Mouse (Mus musculus) stomach, postnatal 0 days (tissue): Measurements from ENCODE around the gene Ffar2. TPM values are rescaled to one million over a fixed set of nuclear protein-coding genes. Genes with fewer than 3 reads are reported as not detected.
"Not testable (repeated sequence)": the region's sequence is repeated elsewhere in the genome, so short reads cannot be mapped to it uniquely, and the experiment has no call there.

ENCODE experiments used
- ATAC-seq: fragments of 200-750 bp; cut with Nextera tagmentation; 2 replicates; pipeline ENCODE4 v1.8.0; 2017; ENCODE audit not compliant: low FRiP score, low TSS enrichment
- DNase-seq: peaks from one replicate; pipeline ENCODE4 v3.0.0-alpha.2; 2016; ENCODE audit warnings: low spot score
- H3K27ac ChIP-seq: fragments of 300-500 bp; sonication (generic); replicated peaks from 2 replicates; pipeline ENCODE4 v1.5.1; 2014; ENCODE audit warnings: mild to moderate bottlenecking, control low read depth
- H3K27me3 ChIP-seq: fragments of 300-500 bp; sonication (generic); 2 replicates; pipeline ENCODE4 v1.6.1; 2014; ENCODE audit warnings: low read length; ENCODE audit not compliant: control insufficient read depth, insufficient read depth
- H3K36me3 ChIP-seq: fragments of 300-500 bp; sonication (generic); 2 replicates; pipeline ENCODE4 v1.6.1; 2014; ENCODE audit warnings: low read length, mixed read lengths; ENCODE audit not compliant: control insufficient read depth, insufficient read depth
- H3K4me1 ChIP-seq: fragments of 300-500 bp; sonication (generic); replicated peaks from 2 replicates; pipeline ENCODE4 v1.6.1; 2014; ENCODE audit warnings: antibody characterized with exemption; ENCODE audit not compliant: control insufficient read depth, insufficient read depth
- H3K4me2 ChIP-seq: fragments of 300-500 bp; sonication (generic); replicated peaks from 2 replicates; pipeline ENCODE4 v1.6.1; 2014; ENCODE audit warnings: low read depth, mild to moderate bottlenecking, control low read depth, moderate library complexity
- H3K4me3 ChIP-seq: fragments of 300-500 bp; sonication (generic); 2 replicates; pipeline ENCODE4 v1.5.1; 2014; ENCODE audit warnings: low read depth, low read length, control low read depth
- H3K9ac ChIP-seq: fragments of 300-500 bp; sonication (generic); 2 replicates; pipeline ENCODE4 v1.6.1; 2014; ENCODE audit warnings: mild to moderate bottlenecking, low read length, control low read depth, mixed read lengths
- H3K9me3 ChIP-seq: fragments of 300-500 bp; sonication (generic); 2 replicates; pipeline ENCODE4 v1.6.1; 2016; ENCODE audit warnings: low read length; ENCODE audit not compliant: control insufficient read depth
- CTCF ChIP-seq: IDR thresholded peaks from 2 replicates; pipeline ENCODE4 v1.5.1; 2016; ENCODE audit warnings: antibody characterized with exemption, low read depth, mild to moderate bottlenecking, moderate library complexity
- EP300 ChIP-seq: optimal IDR thresholded peaks from 2 replicates; pipeline ENCODE3; 2016; ENCODE audit warnings: antibody characterized with exemption
- WGBS: fragments of 180-500 bp; shearing (Covaris S2); extraction: QIAGEN DNeasy Blood & Tissue Kit; methylation state at CpG from one replicate; pipeline ENCODE4 v1.1.7; 2014; 5-methylcytosine and 5-hydroxymethylcytosine counted together
- polyA plus RNA-seq: library from polyadenylated mRNA; unstranded; fragments of >200 nt; fragmentation: Nextera tagmentation; extraction: Ambion mirVana; gene quantifications from 2 replicates; pipeline ENCODE4 v1.2.1, GENCODE M21; 2015

Gene Ffar2
- polyA plus RNA-seq, 1 experiment from 2014 or later = 1.7 TPM

- no peaks in the 10 kb centered on the region for H3K36me3 ChIP-seq
- TF ChIP-seq EP300 (no peak), CTCF (no peak)
- no peaks in the 10 kb centered on the region for H3K27me3 ChIP-seq
- no peak for DNase-seq
- no peaks in the 10 kb centered on the region for H3K9me3 ChIP-seq
- H3K27ac ChIP-seq = no peak overlapping the region
- WGBS = 74% methylated on average over 16 of the region's 17 CpGs
- H3K9ac ChIP-seq = no peak overlapping the region
- no peak overlapping the region for H3K4me3 ChIP-seq
- H3K4me2 ChIP-seq = no peak overlapping the region
- ATAC-seq = no peak
- no peaks in the 10 kb centered on the region for H3K4me1 ChIP-seq
Observed at GRCm38 (mm10) chr7:30832261-30832660, 8.7 kb upstream of the Ffar2 start.

GRCm38 (mm10) chr7:30829428-30829827 is 5.9 kb upstream of the Ffar2 start:
- H3K4me2 ChIP-seq = no peak overlapping the region
- no peaks in the 10 kb centered on the region for H3K27me3 ChIP-seq
- H3K4me3 ChIP-seq = no peak overlapping the region
- ATAC-seq (no peak), DNase-seq (no peak)
- H3K27ac ChIP-seq = no peak overlapping the region
- no peaks in the 10 kb centered on the region for H3K9me3 ChIP-seq
- no peaks in the 10 kb centered on the region for H3K4me1 ChIP-seq
- no peak overlapping the region for H3K9ac ChIP-seq
- no peaks in the 10 kb centered on the region for H3K36me3 ChIP-seq
- TF ChIP-seq CTCF = no peak
- TF ChIP-seq EP300 = no peak
- 68% methylated on average over 3 of the region's 3 CpGs for WGBS

GRCm38 (mm10) chr7:30828871-30829270 is 5.3 kb upstream of the Ffar2 start:
- not testable (repeated sequence) for H3K27ac ChIP-seq, H3K4me1 ChIP-seq, H3K27me3 ChIP-seq, H3K9me3 ChIP-seq, H3K4me2 ChIP-seq, H3K9ac ChIP-seq, ATAC-seq, H3K4me3 ChIP-seq, DNase-seq, H3K36me3 ChIP-seq

GRCm38 (mm10) chr7:30826660-30827059 is 3.1 kb upstream of the Ffar2 start:
- 87% methylated on average over 10 of the region's 10 CpGs for WGBS
- H3K4me1 ChIP-seq = no peaks in the 10 kb centered on the region
- no peaks in the 10 kb centered on the region for H3K9me3 ChIP-seq
- DNase-seq = no peak
- ATAC-seq = no peak
- TF ChIP-seq EP300 = no peak
- TF ChIP-seq CTCF = no peak
- H3K27me3 ChIP-seq = no peaks in the 10 kb centered on the region
- no peaks in the 10 kb centered on the region for H3K36me3 ChIP-seq
- H3K27ac ChIP-seq = no peak overlapping the region
- no peak overlapping the region for H3K4me2 ChIP-seq
- no peak overlapping the region for H3K9ac ChIP-seq
- no peak overlapping the region for H3K4me3 ChIP-seq

GRCm38 (mm10) chr7:30824306-30824705 is 731 bp upstream of the Ffar2 start:
- Histone ChIP-seq H3K36me3 (no peaks in the 10 kb centered on the region), H3K9ac (no peak overlapping the region), H3K4me1 (no peaks in the 10 kb centered on the region), H3K9me3 (no peaks in the 10 kb centered on the region), H3K27me3 (no peaks in the 10 kb centered on the region), H3K4me2 (no peak overlapping the region), H3K4me3 (no peak overlapping the region), H3K27ac (no peak overlapping the region)
- 87% methylated on average over 3 of the region's 3 CpGs for WGBS
- DNase-seq = no peak
- no peak for TF ChIP-seq CTCF
- no peak for TF ChIP-seq EP300
- ATAC-seq = no peak

- WGBS = 61% methylated on average over 5 of the region's 5 CpGs
- H3K9me3 ChIP-seq = no peaks in the 10 kb centered on the region
- H3K4me2 ChIP-seq = no peak overlapping the region
- H3K4me3 ChIP-seq = no peak overlapping the region
- H3K27ac ChIP-seq = no peak overlapping the region
- no peaks in the 10 kb centered on the region for H3K4me1 ChIP-seq
- no peak overlapping the region; the same call in 1 of the 2 replicates for H3K9ac ChIP-seq
- no peak for DNase-seq
- TF ChIP-seq EP300 (no peak), CTCF (no peak)
- ATAC-seq = no peak
- H3K36me3 ChIP-seq = no peaks in the 10 kb centered on the region
- no peaks in the 10 kb centered on the region for H3K27me3 ChIP-seq
Observed at GRCm38 (mm10) chr7:30821532-30821931, 2.0 kb downstream of the Ffar2 start.
